Mouse (Mus musculus) bone marrow macrophage, adult 2 months (primary cell): ENCODE results near the gene Rpl36al. TPM values are rescaled to one million over a fixed set of nuclear protein-coding genes. Genes with fewer than 3 reads are reported as not detected.

ENCODE experiments used
- H3K27ac ChIP-seq: 2 replicates; pipeline ENCODE4 v1.5.1; 2012; ENCODE audit warnings: low read depth, low read length; ENCODE audit not compliant: insufficient read depth
- H3K4me1 ChIP-seq: 2 replicates; pipeline ENCODE4 v1.6.1; 2012; ENCODE audit warnings: low read length; ENCODE audit not compliant: control insufficient read depth, insufficient read depth
- H3K4me3 ChIP-seq: 2 replicates; pipeline ENCODE4 v1.5.1; 2012; ENCODE audit warnings: mild to moderate bottlenecking, low read length, moderate library complexity; ENCODE audit not compliant: insufficient read depth
- CTCF ChIP-seq: IDR thresholded peaks from 2 replicates; pipeline ENCODE4 v1.5.1; 2012; ENCODE audit warnings: low read depth, mild to moderate bottlenecking, low read length, moderate library complexity
- POLR2A ChIP-seq: IDR thresholded peaks from 2 replicates; pipeline ENCODE4 v1.6.1; 2012; ENCODE audit warnings: mild to moderate bottlenecking, low read depth, low read length, borderline replicate concordance
- polyA plus RNA-seq: library from polyadenylated mRNA; stranded (reverse); fragments of >200 nt; gene quantifications from 2 replicates; pipeline ENCODE4 v1.2.4, GENCODE M21; 2012; ENCODE audit not compliant: missing spikeins, insufficient read depth, insufficient read length

The Rpl36al gene
- polyA plus RNA-seq, 1 experiment, result 390 TPM

DNA sequence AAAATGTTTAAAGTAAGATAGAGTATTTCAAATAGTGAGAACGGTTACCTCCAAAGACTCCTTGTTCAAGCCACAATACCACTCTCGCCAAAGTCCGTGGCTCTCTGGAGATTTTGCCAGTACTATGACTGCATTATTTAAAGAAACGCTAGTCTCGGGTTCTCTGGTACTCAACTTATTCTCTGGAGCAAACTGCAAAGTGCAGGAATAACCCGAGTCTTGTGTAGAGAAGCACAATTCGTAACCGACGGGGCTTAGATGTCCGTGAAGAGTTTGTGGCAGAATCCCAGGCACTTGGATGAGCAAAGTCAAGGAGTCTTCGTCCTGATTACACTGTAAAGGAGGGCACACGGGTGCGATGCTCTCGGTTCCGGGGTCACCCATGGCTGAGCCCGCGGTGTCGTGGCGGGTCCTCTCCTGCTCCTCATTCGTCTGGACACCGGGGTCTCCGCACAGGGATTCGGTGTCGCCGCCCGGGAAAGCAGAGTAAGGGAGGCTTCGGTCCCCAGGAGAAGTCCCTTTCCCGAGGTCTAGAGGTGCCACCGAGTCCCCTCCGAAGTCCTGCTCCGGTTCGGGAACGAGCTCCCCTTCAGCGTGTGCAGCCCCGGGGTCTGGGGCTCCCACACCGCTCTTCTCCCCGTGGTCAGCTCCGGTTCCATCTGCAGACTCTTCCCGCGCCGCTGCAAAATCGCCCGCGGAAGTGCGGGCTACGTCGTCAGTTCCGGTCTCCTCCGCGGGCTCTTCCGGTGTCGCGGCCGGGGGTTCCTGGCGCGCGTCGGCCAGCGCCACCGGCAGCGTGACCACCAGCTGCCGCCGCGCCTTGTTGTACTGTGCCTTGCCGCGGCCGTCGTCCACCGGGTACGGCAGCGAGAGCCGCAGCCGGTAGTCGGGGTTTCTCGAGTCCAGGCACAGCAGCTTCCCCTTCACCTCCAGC is 12.8 kb upstream of the Rpl36al start, which contains the start of gene Gm49383:
Gene Gm49383, minus strand, starts transcription at position 661 of the 934 bp plus-strand sequence.
- H3K27ac ChIP-seq, result peak within 1 kb of the TSS; percentile 55
- TF ChIP-seq CTCF, result no peak
- no peak for TF ChIP-seq POLR2A
- H3K4me3 ChIP-seq, result peak within 1 kb of the TSS; percentile 94
- H3K4me1 ChIP-seq, result peaks cover 12% of the 10 kb centered on the region

GRCm38 (mm10) chr12:69192637-69193036 is 8.8 kb upstream of the Rpl36al start:
- Histone ChIP-seq H3K27ac (no peak overlapping the region), H3K4me1 (peaks cover 2% of the 10 kb centered on the region; the same call in 1 of the 2 replicates), H3K4me3 (no peak overlapping the region)
- TF ChIP-seq POLR2A (no peak), CTCF (no peak)

GRCm38 (mm10) chr12:69191396-69191795 is 7.5 kb upstream of the Rpl36al start:
- TF ChIP-seq POLR2A, result no peak
- TF ChIP-seq CTCF, result no peak

DNA sequence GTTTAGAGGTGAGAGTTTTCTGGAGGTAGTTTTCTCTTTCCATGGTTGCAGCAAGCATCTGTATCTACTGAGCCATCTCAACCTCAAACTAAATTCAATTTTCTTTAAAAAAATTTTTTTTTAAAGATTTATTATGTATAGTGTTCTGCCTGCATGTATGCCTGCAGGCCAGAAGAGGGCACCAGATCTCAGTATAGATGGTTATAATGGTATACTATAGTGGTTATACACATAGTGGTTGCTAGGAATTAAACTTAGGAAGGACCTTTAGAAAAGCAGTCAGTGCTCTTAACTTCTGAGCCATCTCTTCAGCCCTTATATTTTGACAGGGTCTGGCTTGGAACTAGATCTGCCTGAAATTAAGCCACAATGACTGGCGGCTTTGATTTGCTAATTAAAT is 6.6 kb upstream of the Rpl36al start:
- TF ChIP-seq POLR2A, result no peak
- no peak for TF ChIP-seq CTCF
- Histone ChIP-seq H3K4me1 (peaks cover 9% of the 10 kb centered on the region), H3K4me3 (no peak overlapping the region), H3K27ac (no peak overlapping the region)

More at GRCm38 (mm10) chr12:69191396-69191795, 7.5 kb upstream of the Rpl36al start:
- Histone ChIP-seq H3K27ac (no peak overlapping the region), H3K4me1 (peaks cover 9% of the 10 kb centered on the region), H3K4me3 (no peak overlapping the region)

DNA sequence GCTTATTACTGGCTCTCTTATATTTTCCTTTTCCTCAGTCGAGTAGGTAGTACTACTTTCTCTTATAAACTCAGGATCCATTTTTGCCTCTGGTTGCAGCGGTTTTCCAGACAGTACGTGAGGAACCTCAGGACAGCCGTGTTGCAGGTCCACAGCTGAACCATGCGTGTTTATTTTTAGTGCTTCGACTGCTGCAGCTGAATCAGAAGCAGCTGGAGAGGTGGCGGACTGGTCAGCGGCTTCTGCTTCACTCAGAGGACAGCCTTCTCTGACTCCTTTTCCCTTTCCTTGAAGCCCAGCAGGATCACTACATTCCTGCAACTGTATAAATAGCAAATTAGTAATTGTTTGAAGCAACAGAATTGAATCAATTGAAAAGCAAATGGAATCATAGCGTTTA is 6.2 kb upstream of the Rpl36al start:
- TF ChIP-seq CTCF, result no peak
- TF ChIP-seq POLR2A, result no peak
- peaks cover 9% of the 10 kb centered on the region for H3K4me1 ChIP-seq
- no peak overlapping the region for H3K4me3 ChIP-seq
- no peak overlapping the region for H3K27ac ChIP-seq

- no peak overlapping the region for H3K27ac ChIP-seq
- no peak for TF ChIP-seq CTCF
Measured at GRCm38 (mm10) chr12:69186811-69187471, 3.1 kb upstream of the Rpl36al start.

DNA sequence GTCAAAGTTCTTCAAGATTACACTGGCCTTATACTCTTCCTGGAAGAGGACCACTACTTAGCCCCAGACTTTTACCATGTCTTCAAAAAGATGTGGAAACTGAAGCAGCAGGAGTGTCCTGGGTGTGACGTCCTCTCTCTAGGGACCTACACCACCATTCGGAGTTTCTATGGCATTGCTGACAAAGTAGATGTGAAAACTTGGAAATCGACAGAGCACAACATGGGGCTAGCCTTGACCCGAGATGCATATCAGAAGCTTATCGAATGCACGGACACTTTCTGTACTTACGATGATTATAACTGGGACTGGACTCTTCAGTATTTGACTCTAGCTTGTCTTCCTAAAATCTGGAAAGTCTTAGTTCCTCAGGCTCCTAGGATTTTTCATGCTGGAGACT is 1.5 kb upstream of the Rpl36al start:
- TF ChIP-seq POLR2A, result no peak
- no peak for TF ChIP-seq CTCF
- Histone ChIP-seq H3K4me3 (peak overlapping the region; percentile 96), H3K27ac (peak overlapping the region; percentile 80; the same call in 1 of the 2 replicates), H3K4me1 (peaks cover 7% of the 10 kb centered on the region)

More at GRCm38 (mm10) chr12:69186811-69187471, 3.1 kb upstream of the Rpl36al start:
- H3K4me1 ChIP-seq, result peaks cover 7% of the 10 kb centered on the region
- H3K4me3 ChIP-seq, result 0 out of 2 replicates have a peak overlapping the region, but pooled peaks have one; percentile 1

DNA sequence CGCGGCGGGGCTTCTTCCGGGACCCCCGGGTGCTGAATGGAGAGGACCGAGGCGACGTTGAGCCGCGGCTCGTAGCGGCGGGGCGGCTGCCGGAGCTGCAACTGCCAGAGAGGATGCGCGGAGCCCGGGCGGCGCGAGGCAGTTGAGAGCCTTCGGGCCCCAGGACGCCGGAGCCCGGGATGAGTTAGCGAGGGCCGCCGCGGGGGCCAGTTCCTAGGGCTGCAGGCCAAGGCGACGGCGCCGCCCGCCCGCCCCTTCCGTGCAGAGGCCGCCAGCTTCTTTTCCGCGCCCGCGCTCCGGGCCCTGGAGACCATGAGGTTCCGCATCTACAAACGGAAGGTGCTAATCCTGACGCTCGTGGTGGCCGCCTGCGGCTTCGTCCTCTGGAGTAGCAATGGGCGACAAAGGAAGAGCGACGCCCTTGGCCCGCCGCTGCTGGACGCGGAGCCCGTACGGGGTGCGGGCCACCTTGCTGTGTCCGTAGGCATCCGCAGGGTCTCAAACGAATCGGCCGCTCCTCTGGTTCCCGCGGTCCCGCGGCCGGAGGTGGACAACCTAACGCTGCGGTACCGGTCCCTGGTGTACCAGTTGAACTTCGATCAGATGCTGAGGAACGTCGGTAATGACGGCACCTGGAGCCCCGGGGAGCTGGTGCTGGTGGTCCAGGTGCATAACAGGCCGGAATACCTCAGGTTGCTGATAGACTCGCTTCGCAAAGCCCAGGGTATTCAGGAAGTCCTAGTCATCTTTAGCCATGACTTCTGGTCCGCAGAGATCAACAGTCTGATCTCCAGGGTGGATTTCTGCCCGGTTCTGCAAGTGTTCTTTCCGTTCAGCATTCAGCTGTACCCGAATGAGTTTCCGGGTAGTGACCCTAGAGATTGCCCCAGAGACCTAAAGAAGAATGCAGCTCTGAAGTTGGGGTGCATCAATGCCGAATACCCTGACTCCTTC is 736 bp upstream of the Rpl36al start:
- TF ChIP-seq POLR2A (no peak), CTCF (no peak)
- H3K27ac ChIP-seq, result peak overlapping the region; percentile 80

DNA sequence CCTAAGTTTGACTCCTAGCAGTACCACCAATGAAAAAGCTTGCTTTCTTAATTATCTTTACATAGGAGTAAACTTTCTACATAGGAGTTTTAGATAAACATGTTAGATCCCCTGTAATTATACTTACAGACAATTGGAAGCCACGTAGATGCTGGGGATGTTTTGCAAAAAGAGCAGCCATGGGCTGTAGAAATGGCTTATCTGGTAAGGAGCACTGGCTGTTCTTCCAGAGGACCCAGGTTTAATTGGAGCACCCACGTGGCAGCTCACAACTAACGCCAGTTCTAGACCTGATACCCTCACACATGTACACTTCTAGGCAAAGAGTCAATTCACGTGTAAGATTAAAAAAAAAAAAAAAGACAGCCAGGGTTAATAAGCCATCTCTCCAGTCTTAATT is 2.1 kb downstream of the Rpl36al start:
- no peak overlapping the region for H3K4me3 ChIP-seq
- TF ChIP-seq CTCF (no peak), POLR2A (no peak)
- H3K4me1 ChIP-seq, result peaks cover under 1% of the 10 kb centered on the region
- no peak overlapping the region for H3K27ac ChIP-seq

More for the DNA sequence above, 736 bp upstream of the Rpl36al start:
- H3K4me1 ChIP-seq, result peaks cover 7% of the 10 kb centered on the region
- peak overlapping the region; percentile 96 for H3K4me3 ChIP-seq
